Mouse (Mus musculus) intestine, embryonic 16.5 days (tissue): ENCODE data around the gene Vps53. TPM values are rescaled to one million over a fixed set of nuclear protein-coding genes. Genes with fewer than 3 reads are reported as not detected.

ENCODE experiments used
- ATAC-seq: fragments of 200-750 bp; cut with Nextera tagmentation; 2 replicates; pipeline ENCODE4 v1.8.0; 2017; ENCODE audit warnings: moderate TSS enrichment, moderate library complexity
- H3K27ac ChIP-seq: fragments of 300-500 bp; sonication (generic); 2 replicates; pipeline ENCODE4 v1.5.1; 2014; ENCODE audit warnings: mild to moderate bottlenecking, low read length
- H3K27me3 ChIP-seq: fragments of 300-500 bp; sonication (generic); replicated peaks from 2 replicates; pipeline ENCODE4 v1.6.1; 2014; ENCODE audit warnings: low read length, control low read depth, mixed read lengths; ENCODE audit not compliant: control insufficient read depth, insufficient read depth
- H3K36me3 ChIP-seq: fragments of 300-500 bp; sonication (generic); 2 replicates; pipeline ENCODE4 v1.6.1; 2014; ENCODE audit warnings: low read length, control low read depth; ENCODE audit not compliant: control insufficient read depth, insufficient read depth
- H3K4me1 ChIP-seq: fragments of 300-500 bp; sonication (generic); 2 replicates; pipeline ENCODE4 v1.6.1; 2014; ENCODE audit warnings: low read length, control low read depth, mixed read lengths; ENCODE audit not compliant: control insufficient read depth, insufficient read depth
- H3K4me2 ChIP-seq: fragments of 300-500 bp; sonication (generic); 2 replicates; pipeline ENCODE4 v1.6.1; 2014; ENCODE audit warnings: low read depth, low read length, control low read depth
- H3K4me3 ChIP-seq: fragments of 300-500 bp; sonication (generic); 2 replicates; pipeline ENCODE4 v1.5.1; 2014; ENCODE audit warnings: mild to moderate bottlenecking, low read length
- H3K9ac ChIP-seq: fragments of 300-500 bp; sonication (generic); 2 replicates; pipeline ENCODE4 v1.6.1; 2014; ENCODE audit warnings: low read depth, low read length
- H3K9me3 ChIP-seq: fragments of 300-500 bp; sonication (generic); 2 replicates; pipeline ENCODE4 v1.6.1; 2016; ENCODE audit warnings: low read length, control low read depth; ENCODE audit not compliant: control insufficient read depth
- WGBS: fragments of 180-500 bp; shearing (Covaris S2); extraction: QIAGEN DNeasy Blood & Tissue Kit; methylation state at CpG from one replicate; pipeline ENCODE4 v1.1.7; 2014; 5-methylcytosine and 5-hydroxymethylcytosine counted together
- polyA plus RNA-seq: library from polyadenylated mRNA; unstranded; fragments of >200 nt; fragmentation: Nextera tagmentation; extraction: Ambion mirVana; gene quantifications from 2 replicates; pipeline ENCODE4 v1.2.1, GENCODE M21; 2015

Gene Vps53
- polyA plus RNA-seq, 1 experiment from 2014 or later: 55.9 TPM

- 94% methylated on average over 3 of the region's 3 CpGs for WGBS
- ATAC-seq: no peak
- H3K36me3 ChIP-seq: no peaks in the 10 kb centered on the region
These were observed 140.0 kb downstream of the Vps53 start for GRCm38 (mm10) chr11:76039271-76040053.

DNA sequence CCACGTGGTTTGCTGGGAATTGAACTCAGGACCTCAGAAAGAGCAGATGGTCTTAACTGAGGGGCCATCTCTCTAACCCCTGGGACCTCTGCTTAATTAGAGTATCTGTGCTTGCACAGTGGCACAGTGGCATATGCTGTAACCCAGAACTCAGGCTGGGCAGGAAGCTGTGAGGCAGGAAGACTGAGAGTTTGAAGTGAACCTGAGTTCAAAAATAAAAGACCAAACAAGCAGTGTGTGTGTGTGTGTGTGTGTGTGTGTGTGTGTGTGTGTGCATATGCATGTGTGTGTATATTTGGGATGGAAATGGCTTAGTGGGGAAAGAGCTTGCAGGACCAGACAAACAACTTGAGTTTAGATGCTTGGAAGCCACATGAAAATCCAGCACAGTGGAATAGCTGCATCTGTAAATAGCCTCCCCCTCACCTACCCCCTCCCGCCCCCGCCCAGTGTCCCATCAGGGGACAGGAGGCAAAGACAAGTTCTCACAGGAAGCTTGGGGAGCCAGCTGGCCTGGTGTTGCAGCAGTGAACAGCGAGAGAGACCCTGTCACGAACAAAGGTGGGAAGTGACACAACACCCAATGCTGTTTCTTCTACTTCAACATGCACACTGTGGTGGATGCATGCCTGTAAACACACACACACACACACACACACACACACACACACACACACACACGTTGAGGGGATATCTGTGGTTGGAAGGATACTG is 141.7 kb downstream of the Vps53 start:
- 40% methylated on average over 6 of the region's 6 CpGs for WGBS
- H3K27ac ChIP-seq: no peak overlapping the region
- no peaks in the 10 kb centered on the region for H3K27me3 ChIP-seq
- H3K36me3 ChIP-seq: no peaks in the 10 kb centered on the region
- H3K9me3 ChIP-seq: no peaks in the 10 kb centered on the region
- no peak overlapping the region for H3K4me2 ChIP-seq
- no peak overlapping the region for H3K4me3 ChIP-seq
- no peak for ATAC-seq
- H3K9ac ChIP-seq: no peak overlapping the region
- H3K4me1 ChIP-seq: peaks cover 9% of the 10 kb centered on the region; the same call in 1 of the 2 replicates

More at GRCm38 (mm10) chr11:76039271-76040053, 140.0 kb downstream of the Vps53 start:
- Histone ChIP-seq H3K9ac (no peak overlapping the region), H3K27ac (no peak overlapping the region), H3K9me3 (no peaks in the 10 kb centered on the region), H3K4me1 (peaks cover 13% of the 10 kb centered on the region; the same call in 1 of the 2 replicates), H3K4me2 (no peak overlapping the region), H3K27me3 (no peaks in the 10 kb centered on the region), H3K4me3 (no peak overlapping the region)

DNA sequence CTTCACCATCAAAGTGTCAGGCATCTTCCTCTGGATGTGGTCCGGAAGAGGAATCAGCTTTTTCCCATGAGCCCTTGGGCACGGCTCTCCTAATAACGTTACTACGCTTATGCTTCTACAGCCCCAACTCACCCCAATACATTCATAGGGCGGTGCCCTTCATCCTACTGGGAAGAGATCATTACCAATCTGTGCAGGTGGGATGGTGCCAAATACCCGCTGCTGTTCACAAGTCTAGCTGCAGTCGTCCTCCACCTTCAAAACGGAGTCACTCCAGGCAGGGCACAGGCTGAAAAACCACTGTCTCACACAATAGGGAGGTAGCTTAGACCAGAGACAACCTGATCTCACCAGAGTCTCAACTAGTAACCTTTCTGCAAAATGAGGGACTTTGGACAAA is 144.3 kb downstream of the Vps53 start:
- H3K4me1 ChIP-seq: 0 out of 2 replicates have a peak, but pooled peaks cover 8% of the 10 kb centered on the region
- no peaks in the 10 kb centered on the region for H3K27me3 ChIP-seq
- no peaks in the 10 kb centered on the region for H3K9me3 ChIP-seq
- H3K4me3 ChIP-seq: no peak overlapping the region
- 85% methylated on average over 8 of the region's 8 CpGs for WGBS
- no peak overlapping the region for H3K9ac ChIP-seq
- no peak overlapping the region for H3K27ac ChIP-seq
- no peak for ATAC-seq
- H3K4me2 ChIP-seq: no peak overlapping the region
- no peaks in the 10 kb centered on the region for H3K36me3 ChIP-seq

GRCm38 (mm10) chr11:76033836-76034235 is 145.6 kb downstream of the Vps53 start:
- WGBS: 85% methylated on average over 4 of the region's 4 CpGs
- no peaks in the 10 kb centered on the region for H3K9me3 ChIP-seq
- H3K27me3 ChIP-seq: no peaks in the 10 kb centered on the region
- no peak overlapping the region for H3K4me3 ChIP-seq
- no peaks in the 10 kb centered on the region for H3K36me3 ChIP-seq
- no peak overlapping the region for H3K9ac ChIP-seq
- H3K4me2 ChIP-seq: no peak overlapping the region
- ATAC-seq: no peak
- H3K4me1 ChIP-seq: 0 out of 2 replicates have a peak, but pooled peaks cover 8% of the 10 kb centered on the region
- H3K27ac ChIP-seq: no peak overlapping the region

DNA sequence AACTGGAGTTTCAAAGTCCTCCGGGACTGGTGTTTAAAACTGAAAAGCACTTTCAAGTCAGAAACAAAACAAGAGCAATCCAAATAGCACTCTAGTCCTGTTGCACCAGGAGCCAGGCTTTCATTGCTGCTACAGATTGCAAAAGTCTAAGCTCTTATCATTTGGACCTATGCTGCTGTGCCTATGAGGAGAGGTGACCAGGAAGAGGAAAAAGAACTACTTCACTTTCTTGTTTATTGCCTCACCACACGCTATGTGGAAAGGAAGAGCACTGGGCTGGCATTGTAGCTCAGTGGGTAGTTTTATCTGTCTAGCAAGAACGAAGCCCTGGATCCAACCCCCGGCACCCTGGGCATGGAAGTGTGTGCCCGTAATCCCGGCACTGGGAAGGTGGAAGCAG is 146.1 kb downstream of the Vps53 start:
- H3K36me3 ChIP-seq: no peaks in the 10 kb centered on the region
- 71% methylated on average over 6 of the region's 6 CpGs for WGBS
- H3K9me3 ChIP-seq: no peaks in the 10 kb centered on the region
- H3K4me1 ChIP-seq: peaks cover 8% of the 10 kb centered on the region; the same call in 1 of the 2 replicates
- no peak overlapping the region for H3K9ac ChIP-seq
- no peak overlapping the region for H3K4me2 ChIP-seq
- 0 out of 2 replicates have a peak overlapping the region, but pooled peaks have one; percentile 12 for H3K27ac ChIP-seq
- no peak overlapping the region for H3K4me3 ChIP-seq
- peak; percentile 71 for ATAC-seq
- H3K27me3 ChIP-seq: no peaks in the 10 kb centered on the region

- peak; percentile 50 for ATAC-seq
- Histone ChIP-seq H3K9me3 (no peaks in the 10 kb centered on the region), H3K27me3 (no peaks in the 10 kb centered on the region), H3K4me2 (peak overlapping the region; percentile 86), H3K9ac (peak overlapping the region; percentile 95), H3K36me3 (no peaks in the 10 kb centered on the region), H3K4me1 (peaks cover 25% of the 10 kb centered on the region), H3K27ac (peak overlapping the region; percentile 87), H3K4me3 (peak overlapping the region; percentile 92)
- WGBS: 7% methylated on average over 11 of the region's 14 CpGs
These were observed 151.4 kb downstream of the Vps53 start for GRCm38 (mm10) chr11:76028072-76028465.

DNA sequence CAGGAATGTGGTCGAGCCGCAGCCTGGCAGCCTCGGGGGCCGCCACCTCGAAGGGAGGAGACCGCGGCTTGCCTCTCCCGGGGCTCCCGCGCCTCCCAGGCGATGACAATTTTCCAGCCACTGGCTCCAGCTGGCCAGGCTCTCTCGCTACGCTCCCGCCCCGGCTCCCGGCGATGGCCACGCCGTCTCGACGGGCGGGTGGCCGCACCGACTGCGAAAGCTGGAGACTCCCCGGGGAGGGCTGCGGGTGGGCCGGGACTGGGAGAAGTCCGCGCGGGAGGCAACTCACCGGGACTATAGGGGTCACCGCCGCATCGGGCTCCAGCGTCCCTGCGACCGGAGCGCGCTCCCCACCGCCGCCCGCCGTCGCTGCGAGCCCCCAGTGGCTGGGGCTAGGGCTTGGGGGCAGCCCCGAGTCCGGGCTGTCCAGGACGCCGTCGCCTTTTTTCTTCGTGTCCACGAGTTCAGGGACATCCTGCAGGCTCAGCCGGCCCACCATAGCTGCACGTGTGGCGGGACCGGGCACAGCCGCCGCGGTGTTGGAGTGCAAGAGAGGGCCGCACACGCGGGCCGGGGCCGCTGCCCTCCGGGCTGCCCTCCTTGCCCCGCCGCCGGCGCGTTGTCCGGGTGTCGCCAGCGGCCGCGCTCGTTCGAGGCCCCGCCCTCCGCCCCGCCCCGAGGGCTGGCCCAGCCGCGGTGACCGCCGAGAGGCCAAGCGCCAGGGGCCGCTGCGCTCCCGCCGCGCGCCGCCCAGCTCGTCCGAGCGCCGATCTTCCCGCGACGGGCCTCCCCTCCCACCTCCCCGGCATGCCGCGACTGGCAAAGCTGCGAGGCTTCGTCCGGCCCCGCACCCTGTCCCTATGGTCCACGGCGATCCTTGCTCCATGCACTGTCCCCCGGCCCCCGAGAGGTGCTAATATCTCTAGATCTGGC is 152.0 kb downstream of the Vps53 start, which contains the start of gene Rflnb:
Gene Rflnb, minus strand, starts transcription at position 644 of the 933 bp plus-strand sequence.
- Histone ChIP-seq H3K4me2 (peak within 1 kb of the TSS; percentile 86), H3K9me3 (no peaks in the 10 kb centered on the region), H3K27ac (peak within 1 kb of the TSS; percentile 87), H3K36me3 (no peaks in the 10 kb centered on the region), H3K4me1 (peaks cover 19% of the 10 kb centered on the region), H3K27me3 (no peaks in the 10 kb centered on the region), H3K4me3 (peak within 1 kb of the TSS; percentile 92), H3K9ac (peak within 1 kb of the TSS; percentile 95)
- peak; percentile 93 for ATAC-seq
- WGBS: under 1% methylated on average over 96 of the region's 112 CpGs

DNA sequence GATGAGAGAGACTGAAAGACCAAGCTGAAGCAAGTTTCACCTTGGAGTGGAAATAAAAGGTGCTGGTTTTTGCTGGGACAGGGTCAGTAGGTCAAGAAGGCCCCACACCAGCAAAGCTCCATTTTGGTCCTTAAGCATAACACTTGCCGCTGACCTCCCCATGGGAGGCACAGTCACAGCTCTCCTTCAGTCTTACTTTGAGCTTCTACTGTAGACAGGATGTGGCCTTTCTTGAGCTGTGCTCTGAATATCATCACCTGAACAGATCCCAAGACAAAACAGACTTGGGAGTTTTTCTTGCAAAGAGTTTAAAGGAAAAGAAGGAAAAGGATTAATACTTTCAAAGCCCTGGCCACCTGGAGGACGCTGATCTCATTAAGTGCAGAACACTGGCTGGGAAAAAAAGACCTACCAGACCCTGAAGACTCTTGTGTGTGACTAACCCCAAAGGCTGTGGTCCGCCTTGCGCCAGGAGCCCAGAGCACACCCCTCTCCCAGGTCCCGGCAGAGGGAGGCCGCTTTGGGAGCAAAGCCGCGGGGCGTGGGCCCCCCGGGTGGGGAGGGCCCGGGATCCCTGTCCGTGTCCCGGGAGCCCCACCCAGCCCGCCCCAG is 152.8 kb downstream of the Vps53 start:
- Histone ChIP-seq H3K9me3 (no peaks in the 10 kb centered on the region), H3K4me3 (peak overlapping the region; percentile 92), H3K27me3 (no peaks in the 10 kb centered on the region), H3K4me2 (peak overlapping the region; percentile 86), H3K36me3 (0 out of 2 replicates have a peak, but pooled peaks cover 3% of the 10 kb centered on the region), H3K4me1 (peaks cover 18% of the 10 kb centered on the region), H3K27ac (peak overlapping the region; percentile 86; the same call in 1 of the 2 replicates), H3K9ac (peak overlapping the region; percentile 95)
- no peak for ATAC-seq
- 5% methylated on average over 14 of the region's 14 CpGs for WGBS
